Mouse (Mus musculus) liver, embryonic 12.5 days (tissue): ENCODE data around the gene Ears2. TPM values are rescaled to one million over a fixed set of nuclear protein-coding genes. Genes with fewer than 3 reads are reported as not detected.

Source experiments
- ATAC-seq: fragments of 200-750 bp; cut with Nextera tagmentation; 2 replicates; pipeline ENCODE4 v1.8.0; 2017; ENCODE audit warnings: moderate number of reproducible peaks, mild to moderate bottlenecking, moderate library complexity
- H3K27ac ChIP-seq: fragments of 300-500 bp; sonication (generic); 2 replicates; pipeline ENCODE4 v1.5.1; 2016; ENCODE audit warnings: mild to moderate bottlenecking
- H3K27me3 ChIP-seq: fragments of 300-500 bp; sonication (generic); replicated peaks from 2 replicates; pipeline ENCODE4 v1.6.1; 2016; ENCODE audit warnings: mild to moderate bottlenecking, moderate library complexity
- H3K36me3 ChIP-seq: fragments of 300-500 bp; sonication (generic); 2 replicates; pipeline ENCODE4 v1.6.1; 2016; ENCODE audit warnings: mild to moderate bottlenecking, moderate library complexity
- H3K4me1 ChIP-seq: fragments of 300-500 bp; sonication (generic); 2 replicates; pipeline ENCODE4 v1.6.1; 2016
- H3K4me2 ChIP-seq: fragments of 300-500 bp; sonication (generic); 2 replicates; pipeline ENCODE4 v1.6.1; 2016; ENCODE audit warnings: mild to moderate bottlenecking, moderate library complexity
- H3K4me3 ChIP-seq: fragments of 300-500 bp; sonication (generic); 2 replicates; pipeline ENCODE4 v1.5.1; 2016; ENCODE audit warnings: mild to moderate bottlenecking, moderate library complexity
- H3K9ac ChIP-seq: fragments of 300-500 bp; sonication (generic); 2 replicates; pipeline ENCODE4 v1.6.1; 2016; ENCODE audit warnings: mild to moderate bottlenecking, moderate library complexity
- H3K9me3 ChIP-seq: fragments of 300-500 bp; sonication (generic); replicated peaks from 2 replicates; pipeline ENCODE4 v1.6.1; 2016; ENCODE audit warnings: mild to moderate bottlenecking, moderate library complexity
- WGBS: fragments of 180-500 bp; shearing (Covaris S2); methylation state at CpG from one replicate; pipeline ENCODE4 v1.1.7; 2016; ENCODE audit not compliant: insufficient replicate concordance; 5-methylcytosine and 5-hydroxymethylcytosine counted together
- polyA plus RNA-seq: library from polyadenylated mRNA; unstranded; fragments of >200 nt; fragmentation: Nextera tagmentation; extraction: Ambion mirVana; gene quantifications from 2 replicates; pipeline ENCODE4 v1.2.1, GENCODE M21; 2016

The Ears2 gene
- polyA plus RNA-seq, 1 experiment from 2014 or later: 10.8 TPM

GRCm38 (mm10) chr7:122074374-122074773, 7.3 kb upstream of the Ears2 start:
- Histone ChIP-seq H3K4me2 (no peak overlapping the region), H3K27me3 (no peaks in the 10 kb centered on the region), H3K9me3 (no peaks in the 10 kb centered on the region), H3K36me3 (peaks cover 96% of the 10 kb centered on the region), H3K27ac (no peak overlapping the region; the same call in 1 of the 2 replicates), H3K4me1 (peaks cover 13% of the 10 kb centered on the region), H3K9ac (no peak overlapping the region; the same call in 1 of the 2 replicates), H3K4me3 (no peak overlapping the region)
- no peak for ATAC-seq
- 47% methylated on average over 3 of the region's 3 CpGs for WGBS

DNA sequence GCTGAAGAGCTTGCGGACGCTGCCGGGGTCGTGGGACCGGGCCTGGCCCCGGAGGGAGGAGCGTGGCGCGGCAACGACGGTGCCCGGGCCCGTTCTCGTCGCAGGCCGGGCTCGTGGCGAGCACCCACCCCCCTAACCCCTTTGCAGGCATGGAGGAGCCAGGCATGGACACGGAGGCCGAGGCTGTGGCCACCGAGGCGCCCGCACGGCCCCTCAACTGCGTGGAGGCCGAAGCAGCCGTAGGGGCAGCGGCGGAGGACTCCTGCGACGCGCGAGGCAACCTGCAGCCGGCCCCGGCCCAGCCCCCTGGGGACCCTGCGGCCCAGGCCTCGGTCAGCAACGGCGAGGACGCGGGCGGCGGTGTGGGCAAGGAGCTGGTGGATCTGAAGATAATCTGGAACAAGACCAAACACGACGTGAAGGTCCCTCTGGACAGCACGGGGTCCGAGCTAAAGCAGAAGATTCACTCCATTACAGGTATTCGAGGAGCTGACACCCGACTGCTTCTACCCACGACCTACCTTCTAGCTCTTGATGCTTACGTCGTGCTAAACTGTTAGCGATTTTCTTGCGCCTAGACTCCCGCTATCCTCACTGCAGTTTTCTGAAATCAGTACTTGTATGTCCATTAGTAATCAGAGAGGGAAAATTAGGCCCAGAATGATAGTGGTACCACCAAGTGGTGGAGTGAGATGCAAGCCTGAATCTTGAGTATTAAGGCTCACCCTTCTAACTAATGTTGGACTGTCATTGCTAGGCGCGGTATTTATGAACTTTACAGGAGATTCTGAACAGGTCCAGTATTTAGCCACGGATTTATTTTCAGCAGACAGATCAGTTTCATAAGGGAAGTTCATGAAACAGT, 686 bp upstream of the Ears2 start:
- ATAC-seq: peak; percentile 7
- peak overlapping the region; percentile 86 for H3K4me2 ChIP-seq
- 3% methylated on average over 56 of the region's 58 CpGs for WGBS
- H3K4me3 ChIP-seq: peak overlapping the region; percentile 95
- no peaks in the 10 kb centered on the region for H3K9me3 ChIP-seq
- H3K4me1 ChIP-seq: peaks cover 38% of the 10 kb centered on the region
- peak overlapping the region; percentile 83 for H3K27ac ChIP-seq
- H3K9ac ChIP-seq: peak overlapping the region; percentile 93
- peaks cover 45% of the 10 kb centered on the region for H3K36me3 ChIP-seq
- H3K27me3 ChIP-seq: no peaks in the 10 kb centered on the region

DNA sequence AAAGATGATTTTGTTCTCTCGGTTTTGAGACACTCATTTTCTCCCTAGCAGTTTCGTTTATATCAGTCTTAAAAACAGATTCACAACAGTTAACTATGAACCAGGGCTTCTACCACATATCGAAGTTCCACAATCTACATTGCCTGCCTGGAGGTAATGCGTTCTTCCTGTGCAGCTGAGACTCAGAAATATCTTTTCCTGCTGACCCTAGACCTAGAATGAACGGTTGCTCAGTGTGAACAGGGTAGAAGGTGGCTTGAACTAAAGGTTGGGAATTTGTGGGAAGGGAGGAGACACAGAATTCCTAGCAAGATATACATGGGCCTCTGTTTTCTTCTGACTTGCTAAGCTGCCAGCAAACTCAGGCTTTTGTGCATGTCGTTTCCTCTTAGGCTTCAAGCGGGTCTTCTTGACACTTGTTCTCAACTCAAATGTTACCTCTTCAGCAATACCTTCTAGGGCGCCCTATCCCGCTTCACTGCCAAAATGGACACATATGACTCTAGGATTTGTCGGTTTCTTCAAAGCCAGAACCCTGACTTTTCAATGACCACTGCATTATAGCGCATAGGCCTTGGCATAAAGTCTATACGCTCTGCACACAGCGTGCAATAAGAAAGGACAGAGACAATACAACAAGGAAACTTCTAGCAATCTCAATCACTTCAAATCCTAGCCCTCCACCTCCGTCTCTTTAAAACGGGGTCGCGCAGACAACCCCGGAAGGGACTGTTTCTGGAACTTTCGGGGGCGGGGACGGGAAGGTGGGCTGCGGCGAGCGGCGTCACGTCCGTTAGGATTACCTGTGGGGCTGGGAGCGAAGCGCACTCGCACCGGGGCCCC, 740 bp downstream of the Ears2 start:
- Histone ChIP-seq H3K27ac (peak overlapping the region; percentile 83), H3K9me3 (no peaks in the 10 kb centered on the region), H3K27me3 (no peaks in the 10 kb centered on the region), H3K4me3 (peak overlapping the region; percentile 95), H3K4me1 (peaks cover 38% of the 10 kb centered on the region), H3K9ac (peak overlapping the region; percentile 93), H3K4me2 (peak overlapping the region; percentile 86), H3K36me3 (peaks cover 43% of the 10 kb centered on the region)
- 8% methylated on average over 31 of the region's 31 CpGs for WGBS
- ATAC-seq: no peak; the same call in 1 of the 2 replicates

- ATAC-seq: no peak
- peak overlapping the region; percentile 93; the same call in 1 of the 2 replicates for H3K9ac ChIP-seq
- H3K4me1 ChIP-seq: peaks cover 38% of the 10 kb centered on the region
- H3K9me3 ChIP-seq: no peaks in the 10 kb centered on the region
- peaks cover 39% of the 10 kb centered on the region for H3K36me3 ChIP-seq
- peak overlapping the region; percentile 95 for H3K4me3 ChIP-seq
- H3K4me2 ChIP-seq: peak overlapping the region; percentile 86
- peak overlapping the region; percentile 48; the same call in 1 of the 2 replicates for H3K27ac ChIP-seq
- 63% methylated on average over 1 of the region's 1 CpGs for WGBS
- H3K27me3 ChIP-seq: no peaks in the 10 kb centered on the region
Observed at GRCm38 (mm10) chr7:122065656-122066055, 1.4 kb downstream of the Ears2 start.

GRCm38 (mm10) chr7:122056633-122057032, 10.4 kb downstream of the Ears2 start:
- 0 out of 2 replicates have a peak, but pooled peaks have one; percentile 51 for ATAC-seq
- H3K27me3 ChIP-seq: no peaks in the 10 kb centered on the region
- H3K27ac ChIP-seq: no peak overlapping the region
- H3K36me3 ChIP-seq: peaks cover 64% of the 10 kb centered on the region
- WGBS: 72% methylated on average over 5 of the region's 5 CpGs
- H3K9ac ChIP-seq: no peak overlapping the region
- no peaks in the 10 kb centered on the region for H3K9me3 ChIP-seq
- H3K4me2 ChIP-seq: no peak overlapping the region
- H3K4me1 ChIP-seq: no peaks in the 10 kb centered on the region
- H3K4me3 ChIP-seq: no peak overlapping the region

DNA sequence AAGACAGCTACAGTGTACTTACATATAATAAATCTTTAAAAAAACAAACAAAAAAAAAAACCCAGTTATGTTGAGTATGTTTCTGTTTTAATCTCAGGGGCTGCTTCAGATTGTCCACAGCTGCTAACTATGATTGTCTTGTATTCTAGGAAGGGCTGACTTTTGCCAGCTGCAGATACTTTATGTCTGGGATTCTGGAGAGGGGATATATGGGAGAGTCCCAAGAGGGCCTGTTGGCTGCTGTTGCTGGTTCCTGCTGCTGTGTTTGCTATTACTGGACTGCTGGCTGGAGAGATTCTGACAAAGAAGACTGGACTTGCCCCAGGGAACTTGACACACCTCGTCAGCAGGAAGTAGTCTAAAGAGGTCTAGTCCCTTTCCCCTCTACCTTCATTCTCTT, 16.2 kb downstream of the Ears2 start:
- ATAC-seq: no peak
- H3K36me3 ChIP-seq: peaks cover 61% of the 10 kb centered on the region
- no peak overlapping the region for H3K27ac ChIP-seq
- 77% methylated on average over 1 of the region's 1 CpGs for WGBS
- no peak overlapping the region for H3K4me2 ChIP-seq
- peaks cover 23% of the 10 kb centered on the region for H3K4me1 ChIP-seq
- H3K27me3 ChIP-seq: no peaks in the 10 kb centered on the region
- no peak overlapping the region for H3K9ac ChIP-seq
- H3K9me3 ChIP-seq: no peaks in the 10 kb centered on the region
- H3K4me3 ChIP-seq: no peak overlapping the region

GRCm38 (mm10) chr7:122048191-122048590, 18.9 kb downstream of the Ears2 start:
- WGBS: 87% methylated on average over 9 of the region's 9 CpGs
- no peaks in the 10 kb centered on the region for H3K27me3 ChIP-seq
- no peak overlapping the region for H3K9ac ChIP-seq
- H3K36me3 ChIP-seq: peaks cover 45% of the 10 kb centered on the region
- no peak overlapping the region for H3K27ac ChIP-seq
- H3K4me3 ChIP-seq: no peak overlapping the region
- H3K4me1 ChIP-seq: peaks cover 38% of the 10 kb centered on the region
- H3K4me2 ChIP-seq: no peak overlapping the region
- no peaks in the 10 kb centered on the region for H3K9me3 ChIP-seq
- no peak for ATAC-seq

GRCm38 (mm10) chr7:122046813-122047212, 20.2 kb downstream of the Ears2 start:
- peaks cover 38% of the 10 kb centered on the region for H3K4me1 ChIP-seq
- no peak overlapping the region for H3K4me3 ChIP-seq
- WGBS: 25% methylated on average over 2 of the region's 2 CpGs
- H3K27me3 ChIP-seq: no peaks in the 10 kb centered on the region
- no peaks in the 10 kb centered on the region for H3K9me3 ChIP-seq
- H3K4me2 ChIP-seq: no peak overlapping the region
- H3K36me3 ChIP-seq: peaks cover 45% of the 10 kb centered on the region
- no peak overlapping the region for H3K9ac ChIP-seq
- peak; percentile 44; the same call in 1 of the 2 replicates for ATAC-seq
- 0 out of 2 replicates have a peak overlapping the region, but pooled peaks have one; percentile 11 for H3K27ac ChIP-seq

DNA sequence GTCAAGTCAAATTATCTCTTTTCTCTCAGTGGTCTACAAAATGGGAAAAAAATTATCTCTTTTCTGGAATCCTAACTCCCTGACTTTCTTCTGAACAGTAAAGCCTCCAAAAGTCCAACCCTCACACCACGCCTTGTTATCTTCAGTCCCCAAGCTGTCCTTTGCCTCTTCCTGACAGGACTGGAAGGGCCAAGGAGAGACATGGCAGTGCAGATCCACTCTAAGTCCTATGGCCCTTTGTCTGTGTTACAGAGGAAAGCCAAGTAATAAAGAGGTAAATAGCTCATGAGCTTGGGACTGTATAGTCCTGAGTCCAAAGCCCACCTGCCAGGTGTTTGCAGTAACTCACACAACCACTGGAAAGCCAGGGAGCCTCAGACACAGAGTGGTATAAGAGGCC, 21.4 kb downstream of the Ears2 start:
- ATAC-seq: peak; percentile 53; the same call in 1 of the 2 replicates
- Histone ChIP-seq H3K9me3 (no peaks in the 10 kb centered on the region), H3K4me1 (peaks cover 38% of the 10 kb centered on the region), H3K4me2 (no peak overlapping the region), H3K4me3 (no peak overlapping the region), H3K36me3 (peaks cover 45% of the 10 kb centered on the region), H3K27me3 (no peaks in the 10 kb centered on the region), H3K9ac (no peak overlapping the region), H3K27ac (peak overlapping the region; percentile 45; the same call in 1 of the 2 replicates)
- 34% methylated on average over 1 of the region's 1 CpGs for WGBS

DNA sequence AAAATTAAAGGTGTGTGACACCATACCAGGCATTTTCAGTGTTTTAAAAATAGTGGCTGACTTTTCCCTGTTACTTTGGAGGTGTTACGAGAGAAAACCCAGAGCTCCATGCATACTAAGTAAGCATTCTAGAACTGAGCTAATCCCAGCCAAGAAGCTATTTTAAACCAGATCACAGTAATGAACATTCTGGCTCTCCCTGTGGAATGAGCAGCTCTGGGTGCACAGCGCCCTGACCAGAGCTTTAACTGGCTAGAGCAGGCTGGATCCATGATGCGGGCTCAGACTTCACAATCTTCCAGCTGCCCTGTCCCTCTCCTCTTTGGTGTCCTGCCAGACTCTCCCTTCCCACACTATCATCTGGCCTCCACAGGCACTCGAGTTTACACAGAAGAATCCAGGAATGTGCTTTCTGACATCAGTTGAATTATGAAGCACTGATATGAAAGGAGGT, 21.9 kb downstream of the Ears2 start:
- no peak overlapping the region for H3K4me3 ChIP-seq
- H3K4me1 ChIP-seq: peaks cover 38% of the 10 kb centered on the region
- ATAC-seq: no peak
- H3K36me3 ChIP-seq: peaks cover 45% of the 10 kb centered on the region
- no peak overlapping the region for H3K4me2 ChIP-seq
- no peaks in the 10 kb centered on the region for H3K9me3 ChIP-seq
- H3K9ac ChIP-seq: no peak overlapping the region
- WGBS: 67% methylated on average over 4 of the region's 4 CpGs
- H3K27me3 ChIP-seq: no peaks in the 10 kb centered on the region
- H3K27ac ChIP-seq: peak overlapping the region; percentile 45

DNA sequence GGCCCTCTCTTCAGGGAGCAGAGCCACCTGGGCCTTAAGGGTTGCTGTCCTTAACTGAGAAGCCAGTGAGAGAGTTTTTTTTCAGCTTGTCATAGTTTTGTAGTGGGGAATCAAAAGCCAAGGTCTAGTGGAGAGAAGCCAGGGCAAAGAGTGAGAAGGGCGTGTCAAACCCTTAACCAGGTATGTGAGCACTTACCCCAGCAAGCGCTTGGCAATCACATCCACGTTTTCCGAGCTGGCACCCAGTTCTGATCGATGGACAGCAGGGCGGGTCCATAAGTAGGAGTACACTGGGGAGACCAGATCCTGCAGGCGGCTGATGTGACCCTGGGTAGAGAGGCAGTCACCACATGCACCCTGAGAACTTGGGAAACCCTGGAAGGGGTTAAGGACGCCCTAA, 23.0 kb downstream of the Ears2 start:
- Histone ChIP-seq H3K9me3 (no peaks in the 10 kb centered on the region), H3K4me2 (no peak overlapping the region), H3K9ac (no peak overlapping the region), H3K27me3 (no peaks in the 10 kb centered on the region), H3K4me3 (no peak overlapping the region), H3K36me3 (peaks cover 53% of the 10 kb centered on the region), H3K4me1 (peaks cover 38% of the 10 kb centered on the region), H3K27ac (no peak overlapping the region)
- WGBS: 84% methylated on average over 8 of the region's 8 CpGs
- ATAC-seq: no peak
